8 mouse cellular contexts compared by ENCODE assay signal in genomic region chr9:40330609-40331382, GRCm38 (mm10).
DNase-seq lines count a peak whose midpoint lies in the region; ATAC-seq and TF ChIP-seq lines count a peak whose summit lies in the region.

No protein-coding gene starts in this region.

- H3K9ac ChIP-seq in lung, embryonic 15.5 days, result no peak overlapping the region

- H3K27me3 ChIP-seq in G1E (ENCODE audit: insufficient read depth, low read length), result no peaks in the 10 kb centered on the region
- no peaks in the 10 kb centered on the region for H3K27me3 ChIP-seq in lung, embryonic 15.5 days
- H3K27me3 ChIP-seq in thymus, adult 2 months (ENCODE audit: control insufficient read depth, insufficient read depth, low read length), result no peaks in the 10 kb centered on the region

- TF ChIP-seq POLR2A in thymus, adult 2 months (IDR thresholded peaks at IDR 0.05; ENCODE audit: control insufficient read depth, extremely low read depth, insufficient read depth, low read length, poor library complexity), result no peak

- H3K9me3 ChIP-seq in G1E (replicated peaks), result peaks cover 52% of the 10 kb centered on the region
- no peaks in the 10 kb centered on the region for H3K9me3 ChIP-seq in lung, embryonic 15.5 days

- ATAC-seq in G1E (ENCODE audit: extremely low read depth, insufficient number of reproducible peaks, low FRiP score, poor library complexity, severe bottlenecking), result no peak
- ATAC-seq in lung, embryonic 15.5 days (ENCODE audit: borderline replicate concordance, extremely low read depth, low FRiP score, low TSS enrichment), result peak; percentile 90

- H3K4me2 ChIP-seq in lung, embryonic 15.5 days, result no peak overlapping the region

- no peaks in the 10 kb centered on the region for H3K4me1 ChIP-seq in G1E (ENCODE audit: insufficient read depth, low read depth, low read length)
- H3K4me1 ChIP-seq in lung, embryonic 15.5 days, result no peaks in the 10 kb centered on the region
- 0 out of 2 replicates have a peak, but pooled peaks cover 2% of the 10 kb centered on the region for H3K4me1 ChIP-seq in thymus, adult 2 months (replicated peaks; ENCODE audit: control insufficient read depth, insufficient read depth, low read length)

- WGBS in lung, embryonic 15.5 days, result 54% methylated on average over 19 of the region's 19 CpGs
- 63% methylated on average over 19 of the region's 19 CpGs for WGBS in thymus, adult 2 months

- H3K27ac ChIP-seq in lung, embryonic 15.5 days, result no peak overlapping the region
- H3K27ac ChIP-seq in thymus, adult 2 months (ENCODE audit: control insufficient read depth, insufficient read depth, low read length), result no peak overlapping the region

- DNase-seq in G1E (ENCODE audit: low spot score), result peak; percentile 25
- DNase-seq in cerebellum, adult 8-10 months, result peak; percentile 96
- DNase-seq in forelimb bud, embryonic 11.5 days (ENCODE audit: low read depth, low spot score), result peak; percentile 84
- peak; percentile 95 for DNase-seq in heart, postnatal 4 days
- DNase-seq in layer of hippocampus, adult 9-10 months (ENCODE audit: low spot score), result peak; percentile 70
- peak; percentile 88 for DNase-seq in ovary, adult 18-20 months (ENCODE audit: low spot score)
- peak; percentile 79 for DNase-seq in thymus, adult 2 months

- H3K36me3 ChIP-seq in G1E (replicated peaks), result no peaks in the 10 kb centered on the region
- no peaks in the 10 kb centered on the region for H3K36me3 ChIP-seq in lung, embryonic 15.5 days
- H3K36me3 ChIP-seq in thymus, adult 2 months (ENCODE audit: control insufficient read depth, insufficient read depth, low read length), result no peaks in the 10 kb centered on the region

- TF ChIP-seq CTCF in G1E (IDR thresholded peaks at IDR 0.05; ENCODE audit: low read depth, low read length), result peak; percentile 56
- TF ChIP-seq CTCF in thymus, adult 2 months (IDR thresholded peaks at IDR 0.05; ENCODE audit: borderline replicate concordance, control insufficient read depth, extremely low read depth, insufficient read depth, low read length, poor library complexity), result peak; percentile 95

- no peak overlapping the region; the same call in 1 of the 2 replicates for H3K4me3 ChIP-seq in G1E (ENCODE audit: low read depth, low read length)
- H3K4me3 ChIP-seq in lung, embryonic 15.5 days, result no peak overlapping the region
- H3K4me3 ChIP-seq in thymus, adult 2 months (ENCODE audit: control insufficient read depth, insufficient read depth, low read length), result no peak overlapping the region

Comparison
In these comparisons a context has a peak if more than half of its experiments do, and no peak if none do; other contexts are left out.
1. DNase-seq: peak in every context shown above with its lines; median percentile 96 in cerebellum, adult 8-10 months; 95 in heart, postnatal 4 days; 88 in ovary, adult 18-20 months; 84 in forelimb bud, embryonic 11.5 days; 79 in thymus, adult 2 months; 70 in layer of hippocampus, adult 9-10 months; 25 in G1E.